Mouse (Mus musculus) G1E (cell line): ENCODE measurements at regions not wholly inside any gene's neighbourhood (a gene's known extent, or its start where the extent isn't known, plus 50 kb on each side); places are given as distances from the start of the nearest gene placed in this dataset.

Experiments
- CTCF ChIP-seq: IDR thresholded peaks from 2 replicates; pipeline ENCODE4 v1.5.1; 2012; ENCODE audit warnings: low read depth, low read length, inconsistent platforms, mixed read lengths
- POLR2AphosphoS5 ChIP-seq: IDR thresholded peaks from 2 replicates; pipeline ENCODE4 v1.6.1; 2012; ENCODE audit warnings: low read depth, low read length, inconsistent platforms; ENCODE audit not compliant: insufficient replicate concordance
- TAL1 ChIP-seq: conservative IDR thresholded peaks from 2 replicates; pipeline ENCODE4 v1.6.1; 2012; ENCODE audit warnings: low read depth, low read length, inconsistent platforms, mixed read lengths

DNA sequence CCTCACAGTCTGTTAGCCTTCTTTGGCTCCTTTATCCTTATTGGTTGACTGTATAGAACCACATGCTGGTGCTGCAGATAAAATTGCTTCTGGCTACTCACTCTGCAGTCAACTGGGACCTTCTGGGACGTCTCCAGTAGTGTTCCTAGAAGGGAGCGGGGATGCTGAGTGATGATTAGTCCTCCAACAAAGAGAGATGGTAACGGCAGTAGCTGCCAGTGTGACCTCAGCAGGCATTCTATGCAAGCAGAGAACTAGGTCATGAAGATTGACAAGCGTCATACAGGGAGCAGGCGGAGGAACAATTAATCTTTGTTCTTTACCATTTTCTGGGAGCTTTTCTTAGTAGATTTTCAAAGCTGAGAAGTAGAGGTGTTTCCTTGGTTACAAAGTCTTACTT is 134.0 kb downstream of the 4933412E24Rik start:
- TF ChIP-seq CTCF (no peak), POLR2AphosphoS5 (no peak), TAL1 (no peak)
